Mouse (Mus musculus) heart, postnatal 0 days (tissue): Measurements from ENCODE around the gene Abcb1b. TPM values are rescaled to one million over a fixed set of nuclear protein-coding genes. Genes with fewer than 3 reads are reported as not detected.

ENCODE experiments used
- ATAC-seq: fragments of 200-750 bp; cut with Nextera tagmentation; 2 replicates; pipeline ENCODE4 v1.8.0; 2017; ENCODE audit warnings: low read depth, moderate number of reproducible peaks, moderate library complexity; ENCODE audit not compliant: insufficient read depth
- DNase-seq: peaks from one replicate; pipeline ENCODE4 v3.0.0-alpha.2; 2016; ENCODE audit warnings: low spot score
- H3K27ac ChIP-seq: fragments of 300-500 bp; sonication (generic); 2 replicates; pipeline ENCODE4 v1.5.1; 2014; ENCODE audit warnings: low read depth, mild to moderate bottlenecking
- H3K27me3 ChIP-seq: fragments of 300-500 bp; sonication (generic); 2 replicates; pipeline ENCODE4 v1.6.1; 2014; ENCODE audit warnings: low read length, mixed read lengths; ENCODE audit not compliant: control insufficient read depth, insufficient read depth
- H3K36me3 ChIP-seq: fragments of 300-500 bp; sonication (generic); replicated peaks from 2 replicates; pipeline ENCODE4 v1.6.1; 2014; ENCODE audit warnings: low read length, mixed read lengths; ENCODE audit not compliant: control insufficient read depth, insufficient read depth
- H3K4me1 ChIP-seq: fragments of 300-500 bp; sonication (generic); 2 replicates; pipeline ENCODE4 v1.6.1; 2014; ENCODE audit warnings: antibody characterized with exemption; ENCODE audit not compliant: control insufficient read depth, insufficient read depth
- H3K4me2 ChIP-seq: fragments of 300-500 bp; sonication (generic); 2 replicates; pipeline ENCODE4 v1.6.1; 2014; ENCODE audit warnings: low read depth, mild to moderate bottlenecking, low read length, moderate library complexity
- H3K4me3 ChIP-seq: fragments of 300-500 bp; sonication (generic); 2 replicates; pipeline ENCODE4 v1.5.1; 2014; ENCODE audit warnings: low read depth, low read length
- H3K9ac ChIP-seq: fragments of 300-500 bp; sonication (generic); replicated peaks from 2 replicates; pipeline ENCODE4 v1.6.1; 2014; ENCODE audit warnings: low read depth, low read length, mixed read lengths
- H3K9me3 ChIP-seq: fragments of 300-500 bp; sonication (generic); replicated peaks from 2 replicates; pipeline ENCODE4 v1.6.1; 2016; ENCODE audit warnings: low read length; ENCODE audit not compliant: control insufficient read depth
- CTCF ChIP-seq: IDR thresholded peaks from 2 replicates; pipeline ENCODE4 v1.5.1; 2016; ENCODE audit warnings: antibody characterized with exemption, control low read depth, low read depth
- EP300 ChIP-seq: IDR thresholded peaks from 2 replicates; pipeline ENCODE4 v1.6.1; 2016; ENCODE audit warnings: antibody characterized with exemption, low read depth
- WGBS: fragments of 180-500 bp; shearing (Covaris S2); extraction: QIAGEN DNeasy Blood & Tissue Kit; methylation state at CpG from one replicate; pipeline ENCODE4 v1.1.7; 2014; 5-methylcytosine and 5-hydroxymethylcytosine counted together
- polyA plus RNA-seq: library from polyadenylated mRNA; unstranded; fragments of >200 nt; fragmentation: Nextera tagmentation; extraction: Ambion mirVana; gene quantifications from 2 replicates; pipeline ENCODE4 v1.2.1, GENCODE M21; 2015
- total RNA-seq: library from RNA; depleted of rRNA; stranded (reverse); fragments of >200 nt; gene quantifications from 2 replicates; pipeline ENCODE4 v1.2.3, GENCODE M21; 2014; ENCODE audit warnings: low replicate concordance; rRNA removed

The Abcb1b gene
- 0.08 and 3.1 TPM in 2 replicates for total RNA-seq
- 1.2 and 2.1 TPM in 2 replicates for polyA plus RNA-seq

- peak within 1 kb of the TSS; percentile 97 for H3K4me2 ChIP-seq
- H3K27me3 ChIP-seq = no peaks in the 10 kb centered on the region
- H3K27ac ChIP-seq = peak within 1 kb of the TSS; percentile 19; the same call in 1 of the 2 replicates
- peaks cover 5% of the 10 kb centered on the region; the same call in 1 of the 2 replicates for H3K4me1 ChIP-seq
- DNase-seq (peak; percentile 48), ATAC-seq (peak; percentile 82)
- H3K36me3 ChIP-seq = no peaks in the 10 kb centered on the region
- WGBS = 1% methylated on average over 46 of the region's 48 CpGs
- peak within 1 kb of the TSS; percentile 43 for H3K9ac ChIP-seq
- no peaks in the 10 kb centered on the region for H3K9me3 ChIP-seq
- H3K4me3 ChIP-seq = peak within 1 kb of the TSS; percentile 62
- TF ChIP-seq CTCF (no peak), EP300 (no peak)
Observed at GRCm38 (mm10) chr5:8797987-8798751, at the start of gene Abcb1b. TSS of gene Abcb1b (plus strand) at chr5:8798147.

- no peak overlapping the region for H3K9ac ChIP-seq
Observed at GRCm38 (mm10) chr5:8772866-8773265, 25.1 kb upstream of the Abcb1b start.

GRCm38 (mm10) chr5:8778311-8778710 lies 19.6 kb upstream of the Abcb1b start:
- ATAC-seq (no peak), DNase-seq (no peak)
- WGBS = 82% methylated on average over 2 of the region's 2 CpGs
- no peak overlapping the region for H3K9ac ChIP-seq
- no peak overlapping the region for H3K4me2 ChIP-seq
- no peaks in the 10 kb centered on the region for H3K9me3 ChIP-seq
- H3K36me3 ChIP-seq = no peaks in the 10 kb centered on the region
- TF ChIP-seq CTCF (no peak), EP300 (no peak)
- H3K4me1 ChIP-seq = no peaks in the 10 kb centered on the region
- H3K4me3 ChIP-seq = no peak overlapping the region
- H3K27me3 ChIP-seq = no peaks in the 10 kb centered on the region
- H3K27ac ChIP-seq = no peak overlapping the region

More at GRCm38 (mm10) chr5:8772866-8773265, 25.1 kb upstream of the Abcb1b start:
- H3K4me2 ChIP-seq = no peak overlapping the region
- TF ChIP-seq CTCF (no peak), EP300 (no peak)
- no peaks in the 10 kb centered on the region for H3K36me3 ChIP-seq
- no peak overlapping the region for H3K27ac ChIP-seq
- DNase-seq (no peak), ATAC-seq (no peak)
- H3K9me3 ChIP-seq = no peaks in the 10 kb centered on the region
- no peak overlapping the region for H3K4me3 ChIP-seq
- no peaks in the 10 kb centered on the region for H3K27me3 ChIP-seq
- 44% methylated on average over 3 of the region's 3 CpGs for WGBS
- H3K4me1 ChIP-seq = no peaks in the 10 kb centered on the region

GRCm38 (mm10) chr5:8778751-8779150 lies 19.2 kb upstream of the Abcb1b start:
- 74% methylated on average over 2 of the region's 2 CpGs for WGBS
- Histone ChIP-seq H3K4me2 (no peak overlapping the region), H3K4me1 (no peaks in the 10 kb centered on the region), H3K9ac (no peak overlapping the region), H3K27ac (no peak overlapping the region), H3K36me3 (no peaks in the 10 kb centered on the region), H3K4me3 (no peak overlapping the region), H3K9me3 (no peaks in the 10 kb centered on the region), H3K27me3 (no peaks in the 10 kb centered on the region)
- TF ChIP-seq CTCF = no peak
- no peak for TF ChIP-seq EP300
- ATAC-seq = no peak
- DNase-seq = no peak

- WGBS = 71% methylated on average over 4 of the region's 4 CpGs
- Histone ChIP-seq H3K36me3 (no peaks in the 10 kb centered on the region), H3K4me2 (no peak overlapping the region), H3K27ac (no peak overlapping the region), H3K4me3 (no peak overlapping the region), H3K9me3 (no peaks in the 10 kb centered on the region), H3K4me1 (no peaks in the 10 kb centered on the region), H3K27me3 (no peaks in the 10 kb centered on the region), H3K9ac (no peak overlapping the region)
- no peak for TF ChIP-seq EP300
- no peak for DNase-seq
- ATAC-seq = no peak
Observed at GRCm38 (mm10) chr5:8792281-8792680, 5.7 kb upstream of the Abcb1b start.

- ATAC-seq (no peak), DNase-seq (no peak)
- Histone ChIP-seq H3K36me3 (no peaks in the 10 kb centered on the region), H3K4me2 (peak overlapping the region; percentile 97), H3K9me3 (no peaks in the 10 kb centered on the region), H3K4me3 (peak overlapping the region; percentile 62), H3K27me3 (no peaks in the 10 kb centered on the region), H3K4me1 (peaks cover 5% of the 10 kb centered on the region; the same call in 1 of the 2 replicates), H3K27ac (no peak overlapping the region), H3K9ac (peak overlapping the region; percentile 43)
- no peak for TF ChIP-seq CTCF
- no peak for TF ChIP-seq EP300
- WGBS = 32% methylated on average over 10 of the region's 10 CpGs
Observed at GRCm38 (mm10) chr5:8798752-8799115, 787 bp downstream of the Abcb1b start.
